Mouse (Mus musculus) ES-Bruce4 (cell line): ENCODE measurements around the gene Il1f6.
"Not testable (repeated sequence)": the region's sequence is repeated elsewhere in the genome, so short reads cannot be mapped to it uniquely, and the experiment has no call there.

ENCODE experiments used
- CTCF ChIP-seq: IDR thresholded peaks from one replicate; pipeline ENCODE4 v1.8.1; 2011; ENCODE audit warnings: low read depth, low read length
- EP300 ChIP-seq: IDR thresholded peaks from 2 replicates; pipeline ENCODE4 v1.6.1; 2011; ENCODE audit warnings: low read depth, low read length; ENCODE audit not compliant: insufficient read depth
- POLR2A ChIP-seq: IDR thresholded peaks from one replicate; pipeline ENCODE4 v1.8.1; 2011; ENCODE audit warnings: low read length; ENCODE audit not compliant: insufficient read depth

DNA sequence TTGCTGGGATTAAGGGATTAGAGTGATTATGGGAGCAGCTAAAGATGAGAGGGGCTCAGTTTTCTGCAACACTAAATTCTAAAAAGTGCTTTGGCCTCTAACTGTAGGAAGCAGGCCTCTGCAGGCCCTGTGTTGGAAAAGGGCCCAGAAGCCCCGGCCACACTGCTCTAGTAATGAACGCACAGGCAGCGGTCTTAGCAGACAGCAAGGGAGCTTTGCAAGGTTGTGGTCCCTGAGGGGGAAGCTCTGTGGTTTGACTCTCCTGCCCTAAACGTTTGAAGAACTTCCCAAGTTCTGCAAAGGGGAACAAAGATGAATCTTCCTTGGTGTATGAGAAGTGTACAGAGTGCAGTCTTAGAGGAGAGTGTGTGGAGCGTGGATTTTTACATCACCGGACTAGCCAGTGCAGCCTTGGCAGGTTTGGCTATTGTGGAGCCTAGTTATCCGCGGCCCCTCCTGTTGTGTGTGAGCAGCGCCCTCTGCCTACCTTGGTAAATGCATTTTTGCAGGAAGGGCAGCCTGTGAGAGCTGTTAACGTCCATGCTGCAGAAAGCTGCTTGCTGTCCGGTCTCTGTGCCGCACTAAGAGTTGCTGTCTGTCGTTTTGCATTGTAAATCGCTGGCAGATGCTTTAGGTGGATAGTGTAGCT lies 33.4 kb upstream of the Il1f6 start:
- TF ChIP-seq POLR2A, EP300: not testable (repeated sequence)
- peak; percentile 54 for TF ChIP-seq CTCF
